Mouse (Mus musculus) mature B cell (primary cell): ENCODE data around the gene Mgat4a.
"Not testable (repeated sequence)": the region's sequence is repeated elsewhere in the genome, so short reads cannot be mapped to it uniquely, and the experiment has no call there.

Experiments used
- in situ Hi-C: fragments of 300-500 bp; cut with MboI; formaldehyde crosslinking; loops from 2 replicates; pipeline ENCODE4 v1.14.3; 2019

The Mgat4a gene

DNA sequence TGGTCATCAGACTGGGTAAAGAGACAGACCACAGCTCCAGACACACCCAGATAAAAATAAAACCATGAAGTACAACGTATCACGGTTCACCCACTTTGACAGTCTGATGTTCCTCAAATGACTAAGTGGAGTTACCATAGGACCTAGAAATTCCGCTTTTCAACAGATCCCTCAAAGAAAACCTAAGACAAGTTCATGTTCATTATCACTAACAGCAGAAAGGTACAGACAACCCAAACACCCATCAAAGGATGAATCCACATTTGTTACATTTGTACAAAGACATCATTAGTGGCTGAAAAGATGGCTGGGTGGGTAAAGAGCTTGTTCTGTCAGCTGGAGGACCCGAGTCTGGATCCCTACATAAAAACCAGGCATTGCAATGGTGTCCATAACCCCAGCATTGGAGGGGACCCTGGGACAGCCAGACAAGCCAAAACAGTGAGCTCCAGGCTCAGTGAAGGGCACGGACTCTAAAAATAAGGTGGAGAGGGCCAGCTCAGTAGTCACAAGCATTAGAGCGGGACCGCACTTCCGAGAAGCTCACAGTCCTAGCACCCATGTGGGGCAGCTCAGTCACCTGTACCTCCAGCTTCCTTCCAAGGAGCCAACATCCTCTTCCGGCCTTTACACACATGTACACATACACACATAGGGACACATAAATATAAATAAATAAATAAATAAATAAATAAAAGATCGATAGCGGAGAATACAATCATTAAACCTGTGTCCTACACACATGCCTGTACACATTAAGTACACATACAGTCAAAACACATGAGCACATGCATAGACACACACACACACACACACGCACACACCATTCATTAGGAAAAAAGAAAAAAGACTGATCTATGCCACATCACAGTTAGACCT, 8.9 kb downstream of the Mgat4a start:
- in situ Hi-C loops: no loop called here

- in situ Hi-C loops: no loop called here
Observed at GRCm38 (mm10) chr1:37530061-37530460, 10.8 kb downstream of the Mgat4a start.

GRCm38 (mm10) chr1:37526257-37526656, 14.6 kb downstream of the Mgat4a start:
- in situ Hi-C loops: no loop called here

- in situ Hi-C loops: no loop called here
Observed at GRCm38 (mm10) chr1:37524669-37525068, 16.1 kb downstream of the Mgat4a start.

GRCm38 (mm10) chr1:37524122-37524521, 16.7 kb downstream of the Mgat4a start:
- in situ Hi-C loops: not testable (repeated sequence)

DNA sequence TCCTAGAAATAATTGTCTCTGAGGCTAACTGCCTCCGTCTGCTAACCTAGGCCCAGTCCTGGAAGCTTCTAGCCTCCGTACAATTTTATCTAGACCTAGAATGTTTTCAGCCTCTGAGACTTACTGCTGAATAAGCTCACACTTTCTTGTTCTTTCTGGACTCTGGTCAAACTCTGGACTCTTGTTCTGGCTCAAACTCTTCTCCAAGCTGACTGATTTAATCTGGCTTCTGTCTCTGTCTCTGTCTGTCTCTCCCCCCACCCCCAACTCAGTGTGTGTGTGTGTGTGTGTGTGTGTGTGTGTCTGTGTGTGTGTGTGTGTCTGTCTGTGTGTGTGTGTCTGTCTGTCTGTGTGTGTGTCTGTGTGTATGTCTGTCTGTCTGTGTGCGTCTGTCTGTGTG, 17.3 kb downstream of the Mgat4a start:
- in situ Hi-C loops: not testable (repeated sequence)

- in situ Hi-C loops: no loop called here
Observed at GRCm38 (mm10) chr1:37522101-37522500, 18.7 kb downstream of the Mgat4a start.

GRCm38 (mm10) chr1:37518791-37519190, 22.0 kb downstream of the Mgat4a start:
- in situ Hi-C loops: no loop called here

- in situ Hi-C loops: no loop called here
Observed at GRCm38 (mm10) chr1:37518124-37518720, 22.6 kb downstream of the Mgat4a start.

GRCm38 (mm10) chr1:37512961-37513431, 27.8 kb downstream of the Mgat4a start:
- in situ Hi-C loops: no loop called here

GRCm38 (mm10) chr1:37512109-37512640, 28.6 kb downstream of the Mgat4a start:
- in situ Hi-C loops: no loop called here

- in situ Hi-C loops: no loop called here
Observed at GRCm38 (mm10) chr1:37510193-37510592, 30.6 kb downstream of the Mgat4a start.

GRCm38 (mm10) chr1:37509437-37509836, 31.4 kb downstream of the Mgat4a start:
- in situ Hi-C loops: no loop called here

DNA sequence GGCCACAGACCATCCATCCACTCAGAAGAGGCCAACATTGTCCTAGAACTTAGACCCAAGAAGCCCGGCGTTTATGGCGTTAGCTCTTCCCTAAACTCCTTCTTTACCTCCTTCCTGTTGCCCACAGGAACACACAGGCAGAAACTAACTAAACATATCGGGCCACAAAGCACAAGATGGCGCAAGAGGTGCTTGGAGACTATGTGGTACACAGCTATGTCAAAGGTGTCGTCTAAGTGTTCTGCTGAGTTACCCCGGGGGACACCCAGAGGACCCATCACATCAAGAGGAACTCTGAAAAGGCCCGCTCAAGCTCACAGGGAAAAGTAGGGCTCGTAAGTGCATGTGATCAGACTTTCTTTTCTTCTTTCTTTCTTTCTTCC, 35.5 kb downstream of the Mgat4a start:
- in situ Hi-C loops: no loop called here

- in situ Hi-C loops: no loop called here
Observed at GRCm38 (mm10) chr1:37504716-37505347, 36.0 kb downstream of the Mgat4a start.

- in situ Hi-C loops: no loop called here
Observed at GRCm38 (mm10) chr1:37503656-37504055, 37.2 kb downstream of the Mgat4a start.

DNA sequence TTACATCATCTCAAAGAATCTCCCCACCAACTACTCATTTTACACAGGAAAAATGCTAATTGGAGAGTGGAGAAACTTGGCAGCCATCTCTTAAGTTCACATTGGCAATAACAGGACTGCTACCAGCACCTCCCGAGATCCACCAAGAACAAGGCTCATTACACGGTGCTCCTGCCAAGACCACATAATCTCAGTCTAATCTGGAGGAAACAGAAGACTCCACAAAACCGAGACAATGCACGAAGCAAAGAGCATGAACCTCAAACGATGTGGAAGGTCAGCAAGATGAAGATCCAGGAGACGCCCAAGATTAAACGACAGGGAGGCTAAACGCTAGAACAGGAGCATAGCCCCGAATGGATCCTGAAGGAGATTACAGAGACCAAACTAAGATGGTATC, 38.5 kb downstream of the Mgat4a start:
- in situ Hi-C loops: no loop called here

GRCm38 (mm10) chr1:37500723-37501122, 40.1 kb downstream of the Mgat4a start:
- in situ Hi-C loops: no loop called here

DNA sequence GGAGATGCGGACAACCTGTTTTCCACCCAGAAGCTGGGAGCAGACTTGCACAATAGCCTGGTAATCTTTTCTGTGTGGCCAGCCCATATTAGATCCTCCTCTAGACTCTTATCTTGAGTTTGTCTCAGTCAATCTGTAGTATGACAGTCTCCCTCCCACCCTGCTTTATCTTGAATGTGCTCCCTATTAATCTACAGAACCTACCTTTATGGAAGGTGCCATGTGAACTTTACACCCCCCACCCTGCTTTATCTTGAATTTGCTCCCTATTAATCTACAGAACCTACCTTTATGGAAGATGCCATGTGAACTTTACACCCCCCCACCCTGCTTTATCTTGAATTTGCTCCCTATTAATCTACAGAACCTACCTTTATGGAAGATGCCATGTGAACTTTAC, 41.4 kb downstream of the Mgat4a start:
- in situ Hi-C loops: not testable (repeated sequence)

DNA sequence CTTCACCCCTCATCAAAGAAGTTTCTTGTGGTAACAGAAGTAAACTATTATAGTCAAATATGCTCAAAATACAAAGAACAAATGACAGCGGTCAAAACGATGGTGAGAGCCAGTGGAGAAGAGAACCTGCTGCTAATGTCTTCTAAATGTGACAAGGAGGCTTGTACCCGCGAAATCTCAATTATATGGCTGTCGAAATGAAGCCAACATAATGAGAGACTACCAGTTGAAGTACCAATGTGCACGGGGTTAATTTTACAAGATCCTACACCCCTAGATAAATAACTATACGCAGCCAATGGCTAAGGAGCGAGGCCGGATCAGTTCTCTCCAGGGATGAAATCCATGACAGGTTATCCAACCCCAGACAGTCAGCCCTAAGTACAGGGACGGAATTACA, 41.9 kb downstream of the Mgat4a start:
- in situ Hi-C loops: no loop called here

DNA sequence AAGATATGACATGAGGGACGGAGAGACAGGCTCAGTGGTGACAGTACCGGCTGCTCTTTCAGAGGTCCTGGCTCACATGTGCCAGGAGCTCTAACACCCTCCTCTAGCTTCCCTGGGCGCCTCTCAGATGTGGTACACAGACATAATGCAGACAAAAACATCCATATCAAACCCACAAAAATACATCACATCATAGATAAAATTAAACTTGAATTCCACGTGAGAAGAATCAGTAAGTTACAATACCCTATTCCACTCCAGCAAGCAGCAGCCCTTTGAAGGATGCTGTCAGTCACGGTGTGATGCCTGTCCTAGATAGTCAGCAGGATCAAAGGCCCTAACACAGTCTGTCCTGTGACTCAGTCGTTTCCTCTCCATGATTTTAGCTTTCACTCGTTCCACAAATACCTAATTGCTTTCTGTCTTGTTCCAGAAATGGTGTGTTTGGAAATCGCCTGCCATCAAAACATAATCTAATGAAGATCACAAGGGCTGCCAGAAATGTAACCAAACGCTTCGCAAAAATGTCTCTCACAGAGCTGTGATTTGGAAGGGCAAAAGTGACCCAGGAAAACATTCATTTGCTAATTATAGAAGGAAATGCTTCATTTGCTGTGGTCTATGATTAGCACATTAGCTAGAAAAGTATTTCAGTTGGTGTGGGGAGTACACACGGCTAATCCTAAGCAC, 44.1 kb downstream of the Mgat4a start:
- in situ Hi-C loops: no loop called here
